8 mouse cellular contexts compared by ENCODE assay signal in the genomic region with DNA sequence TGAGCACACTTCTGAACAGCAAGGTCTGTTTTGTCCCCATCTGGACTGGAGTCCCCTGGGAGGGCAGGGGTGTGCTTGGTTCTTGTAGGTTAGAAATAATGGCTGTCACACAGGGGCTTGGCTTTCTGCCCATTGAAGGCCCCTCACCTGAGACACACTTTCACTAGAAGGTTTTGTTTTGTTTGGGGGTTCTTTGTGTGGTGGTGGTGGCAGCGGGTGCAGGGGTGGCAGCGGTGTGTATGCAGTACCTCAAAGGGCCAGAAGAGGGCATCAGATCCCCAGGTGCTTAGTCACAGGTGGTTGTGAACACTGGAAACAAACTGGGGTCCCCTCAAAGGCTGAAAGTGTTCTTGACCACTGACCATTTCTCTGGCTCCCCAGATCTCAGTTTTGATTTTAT. TPM values are rescaled to one million over a fixed set of nuclear protein-coding genes. Genes with fewer than 3 reads are reported as not detected.
DNase-seq lines count a peak whose midpoint lies in the region; TF ChIP-seq lines count a peak whose summit lies in the region.

No protein-coding gene starts in this region.

- H3K27ac ChIP-seq in thymus, adult 2 months (ENCODE audit: control insufficient read depth, insufficient read depth, low read length): no peak overlapping the region

- TF ChIP-seq CTCF in thymus, adult 2 months (IDR thresholded peaks at IDR 0.05; ENCODE audit: borderline replicate concordance, control insufficient read depth, extremely low read depth, insufficient read depth, low read length, poor library complexity): peak; percentile 73; the same call in 1 of the 2 replicates

- WGBS in thymus, adult 2 months: 48% methylated on average over 2 of the region's 2 CpGs

- TF ChIP-seq POLR2A in thymus, adult 2 months (IDR thresholded peaks at IDR 0.05; ENCODE audit: control insufficient read depth, extremely low read depth, insufficient read depth, low read length, poor library complexity): no peak

- peaks cover 17% of the 10 kb centered on the region for H3K4me1 ChIP-seq in thymus, adult 2 months (replicated peaks; ENCODE audit: control insufficient read depth, insufficient read depth, low read length)

- no peak overlapping the region for H3K4me3 ChIP-seq in thymus, adult 2 months (ENCODE audit: control insufficient read depth, insufficient read depth, low read length)

- intact Hi-C loops in heart, postnatal 14 days (cut with DNase I): loop anchor here (5.0 kb wide), 1 partner anchor 164 kb away; no protein-coding TSS in a partner anchor

- DNase-seq in heart, postnatal 14 days: peak; percentile 33 to 52
- DNase-seq in heart, adult 11 months: no peak
- peak; percentile 61 for DNase-seq in thymus, adult 2 months
- no peak for DNase-seq in thymus, adult 18-20 months
- peak; percentile 47 to 63 for DNase-seq in kidney, postnatal 25 days
- DNase-seq in thymus, postnatal 25 days: peak; percentile 64
- DNase-seq in right cerebral cortex, adult 18-20 months: no peak
- no peak for DNase-seq in layer of hippocampus, postnatal 14 days (ENCODE audit: low spot score in 2 of 2)

- no peaks in the 10 kb centered on the region for H3K27me3 ChIP-seq in thymus, adult 2 months (ENCODE audit: control insufficient read depth, insufficient read depth, low read length)

- no peaks in the 10 kb centered on the region for H3K36me3 ChIP-seq in thymus, adult 2 months (ENCODE audit: control insufficient read depth, insufficient read depth, low read length)

RNA-seq across cellular contexts. Expression of gene Rgl3, which starts 11.3 kb away (rescaled TPM):
- total RNA-seq in heart, postnatal 14 days (2021): 1 to 10 TPM; 1.0 to 1.3 TPM
- 7.8 and 9.5 TPM in 2 replicates for polyA plus RNA-seq in thymus, adult 2 months (2012; rRNA removed)
- total RNA-seq in layer of hippocampus, postnatal 14 days (2021): 1 to 10 TPM; 1.2 to 1.3 TPM

RNA-seq across cellular contexts. Expression of gene Epor, which starts 14.7 kb away (rescaled TPM):
- 1 to 10 TPM; 1.6 to 2.5 TPM for total RNA-seq in heart, postnatal 14 days (2021)
- 3.8 and 4.9 TPM in 2 replicates for polyA plus RNA-seq in thymus, adult 2 months (2012; rRNA removed)
- 1 to 10 TPM; 2.6 to 3.3 TPM for total RNA-seq in layer of hippocampus, postnatal 14 days (2021)

RNA-seq across cellular contexts. Expression of gene Swsap1, which starts 22.4 kb away (rescaled TPM):
- total RNA-seq in heart, postnatal 14 days (2021): 1 to 10 TPM; 6.1 to 7.0 TPM
- 6.7 and 7.6 TPM in 2 replicates for polyA plus RNA-seq in thymus, adult 2 months (2012; rRNA removed)
- total RNA-seq in layer of hippocampus, postnatal 14 days (2021): 10 to 100 TPM; 14.4 to 15.2 TPM

RNA-seq across cellular contexts. Expression of gene Ccdc151, which starts 24.5 kb away (rescaled TPM):
- under 1 TPM in 1 of 2 experiments, not detected in 1; 0.17 TPM for total RNA-seq in heart, postnatal 14 days (2021)
- 0.11 and 0.18 TPM in 2 replicates for polyA plus RNA-seq in thymus, adult 2 months (2012; rRNA removed)
- total RNA-seq in layer of hippocampus, postnatal 14 days (2021): 1 to 10 TPM; 6.1 to 6.8 TPM

RNA-seq across cellular contexts. Expression of gene Prkcsh, which starts 24.6 kb away (rescaled TPM):
- 10 to 100 TPM; 66.5 to 66.7 TPM for total RNA-seq in heart, postnatal 14 days (2021)
- polyA plus RNA-seq in thymus, adult 2 months (2012; rRNA removed): 109 and 119 TPM in 2 replicates
- 100 to 1,000 TPM; 105 to 110 TPM for total RNA-seq in layer of hippocampus, postnatal 14 days (2021)

Comparison
In these comparisons a context has a peak if more than half of its experiments do, and no peak if none do; other contexts are left out.
1. DNase-seq: peak in heart, postnatal 14 days (2 of 2), thymus, adult 2 months (single experiment), kidney, postnatal 25 days (2 of 2) and thymus, postnatal 25 days (single experiment); none in heart, adult 11 months (single experiment), thymus, adult 18-20 months (0 of 2), right cerebral cortex, adult 18-20 months (single experiment) and layer of hippocampus, postnatal 14 days (0 of 2).